Mouse (Mus musculus): ENCODE results near the gene Kcnk1. TPM values are rescaled to one million over a fixed set of nuclear protein-coding genes. Genes with fewer than 3 reads are reported as not detected.

Gene Kcnk1
- polyA plus RNA-seq, 1 experiment from 2014 or later: 45.3 TPM

GRCm38 (mm10) chr8:125960037-125960436, 34.9 kb upstream of the Kcnk1 start:
- Histone ChIP-seq H3K9ac (ENCODE audit: low read depth, low read length) (no peak overlapping the region), H3K27ac (ENCODE audit: low read depth, low read length) (no peak overlapping the region), H3K4me2 (replicated peaks; ENCODE audit: low read depth, low read length) (no peak overlapping the region), H3K36me3 (ENCODE audit: control insufficient read depth, insufficient read depth, low read length) (no peaks in the 10 kb centered on the region), H3K27me3 (ENCODE audit: control insufficient read depth, insufficient read depth, low read length) (peaks cover 10% of the 10 kb centered on the region; the same call in 1 of the 2 replicates), H3K4me1 (ENCODE audit: control insufficient read depth, insufficient read depth, low read length) (no peaks in the 10 kb centered on the region), H3K4me3 (ENCODE audit: low read length) (no peak overlapping the region), H3K9me3 (ENCODE audit: control insufficient read depth, low read length) (peaks cover 12% of the 10 kb centered on the region)
- no peak for ATAC-seq (ENCODE audit: low FRiP score, low TSS enrichment)
- WGBS: 82% methylated on average over 8 of the region's 8 CpGs

GRCm38 (mm10) chr8:125961790-125962189, 33.2 kb upstream of the Kcnk1 start:
- Histone ChIP-seq H3K9me3 (ENCODE audit: control insufficient read depth, low read length) (peaks cover 12% of the 10 kb centered on the region), H3K36me3 (ENCODE audit: control insufficient read depth, insufficient read depth, low read length) (no peaks in the 10 kb centered on the region), H3K27ac (ENCODE audit: low read depth, low read length) (no peak overlapping the region), H3K4me2 (replicated peaks; ENCODE audit: low read depth, low read length) (no peak overlapping the region), H3K27me3 (ENCODE audit: control insufficient read depth, insufficient read depth, low read length) (peaks cover 10% of the 10 kb centered on the region; the same call in 1 of the 2 replicates), H3K9ac (ENCODE audit: low read depth, low read length) (no peak overlapping the region), H3K4me3 (ENCODE audit: low read length) (no peak overlapping the region), H3K4me1 (ENCODE audit: control insufficient read depth, insufficient read depth, low read length) (no peaks in the 10 kb centered on the region)
- ATAC-seq (ENCODE audit: low FRiP score, low TSS enrichment): no peak
- 93% methylated on average over 6 of the region's 6 CpGs for WGBS

- peaks cover 10% of the 10 kb centered on the region; the same call in 1 of the 2 replicates for H3K27me3 ChIP-seq (ENCODE audit: control insufficient read depth, insufficient read depth, low read length)
- H3K27ac ChIP-seq (ENCODE audit: low read depth, low read length): no peak overlapping the region
- H3K4me1 ChIP-seq (ENCODE audit: control insufficient read depth, insufficient read depth, low read length): no peaks in the 10 kb centered on the region
- WGBS: 8% methylated on average over 11 of the region's 11 CpGs
- H3K36me3 ChIP-seq (ENCODE audit: control insufficient read depth, insufficient read depth, low read length): no peaks in the 10 kb centered on the region
- peak overlapping the region; percentile 8; the same call in 1 of the 2 replicates for H3K4me3 ChIP-seq (ENCODE audit: low read length)
- no peak overlapping the region for H3K9ac ChIP-seq (ENCODE audit: low read depth, low read length)
- H3K4me2 ChIP-seq (replicated peaks; ENCODE audit: low read depth, low read length): peak overlapping the region; percentile 31
- H3K9me3 ChIP-seq (ENCODE audit: control insufficient read depth, low read length): peaks cover 12% of the 10 kb centered on the region
- no peak for ATAC-seq (ENCODE audit: low FRiP score, low TSS enrichment)
These were observed 31.2 kb upstream of the Kcnk1 start for GRCm38 (mm10) chr8:125963807-125964211.

GRCm38 (mm10) chr8:125971336-125971735, 23.6 kb upstream of the Kcnk1 start:
- Histone ChIP-seq H3K9me3 (ENCODE audit: control insufficient read depth, low read length) (no peaks in the 10 kb centered on the region), H3K4me2 (replicated peaks; ENCODE audit: low read depth, low read length) (no peak overlapping the region), H3K36me3 (ENCODE audit: control insufficient read depth, insufficient read depth, low read length) (no peaks in the 10 kb centered on the region), H3K27me3 (ENCODE audit: control insufficient read depth, insufficient read depth, low read length) (no peaks in the 10 kb centered on the region), H3K9ac (ENCODE audit: low read depth, low read length) (no peak overlapping the region), H3K27ac (ENCODE audit: low read depth, low read length) (no peak overlapping the region), H3K4me3 (ENCODE audit: low read length) (no peak overlapping the region), H3K4me1 (ENCODE audit: control insufficient read depth, insufficient read depth, low read length) (no peaks in the 10 kb centered on the region)
- ATAC-seq (ENCODE audit: low FRiP score, low TSS enrichment): no peak
- whole genome bisulfite sequencing: 36% methylated on average over 3 of the region's 3 CpGs

GRCm38 (mm10) chr8:125975981-125976380, 19.0 kb upstream of the Kcnk1 start:
- Histone ChIP-seq H3K9ac (ENCODE audit: low read depth, low read length) (no peak overlapping the region), H3K27ac (ENCODE audit: low read depth, low read length) (no peak overlapping the region), H3K27me3 (ENCODE audit: control insufficient read depth, insufficient read depth, low read length) (no peaks in the 10 kb centered on the region), H3K9me3 (ENCODE audit: control insufficient read depth, low read length) (no peaks in the 10 kb centered on the region), H3K4me2 (replicated peaks; ENCODE audit: low read depth, low read length) (no peak overlapping the region), H3K4me3 (ENCODE audit: low read length) (no peak overlapping the region), H3K36me3 (ENCODE audit: control insufficient read depth, insufficient read depth, low read length) (no peaks in the 10 kb centered on the region), H3K4me1 (ENCODE audit: control insufficient read depth, insufficient read depth, low read length) (no peaks in the 10 kb centered on the region)
- WGBS: 85% methylated on average over 4 of the region's 4 CpGs
- no peak for ATAC-seq (ENCODE audit: low FRiP score, low TSS enrichment)

GRCm38 (mm10) chr8:125980826-125981225, 14.1 kb upstream of the Kcnk1 start:
- H3K9ac ChIP-seq (ENCODE audit: low read depth, low read length): no peak overlapping the region
- H3K36me3 ChIP-seq (ENCODE audit: control insufficient read depth, insufficient read depth, low read length): no peaks in the 10 kb centered on the region
- no peaks in the 10 kb centered on the region for H3K9me3 ChIP-seq (ENCODE audit: control insufficient read depth, low read length)
- H3K4me1 ChIP-seq (ENCODE audit: control insufficient read depth, insufficient read depth, low read length): no peaks in the 10 kb centered on the region
- WGBS: 35% methylated on average over 6 of the region's 6 CpGs
- H3K27me3 ChIP-seq (ENCODE audit: control insufficient read depth, insufficient read depth, low read length): no peaks in the 10 kb centered on the region
- H3K27ac ChIP-seq (ENCODE audit: low read depth, low read length): no peak overlapping the region
- H3K4me3 ChIP-seq (ENCODE audit: low read length): no peak overlapping the region
- no peak overlapping the region for H3K4me2 ChIP-seq (replicated peaks; ENCODE audit: low read depth, low read length)
- ATAC-seq (ENCODE audit: low FRiP score, low TSS enrichment): no peak

- no peaks in the 10 kb centered on the region for H3K27me3 ChIP-seq (ENCODE audit: control insufficient read depth, insufficient read depth, low read length)
- no peak overlapping the region for H3K9ac ChIP-seq (ENCODE audit: low read depth, low read length)
- H3K9me3 ChIP-seq (ENCODE audit: control insufficient read depth, low read length): no peaks in the 10 kb centered on the region
- H3K27ac ChIP-seq (ENCODE audit: low read depth, low read length): no peak overlapping the region
- H3K4me3 ChIP-seq (ENCODE audit: low read length): no peak overlapping the region
- 71% methylated on average over 3 of the region's 3 CpGs for WGBS
- no peak for ATAC-seq (ENCODE audit: low FRiP score, low TSS enrichment)
- no peak overlapping the region for H3K4me2 ChIP-seq (replicated peaks; ENCODE audit: low read depth, low read length)
- H3K36me3 ChIP-seq (ENCODE audit: control insufficient read depth, insufficient read depth, low read length): no peaks in the 10 kb centered on the region
- H3K4me1 ChIP-seq (ENCODE audit: control insufficient read depth, insufficient read depth, low read length): no peaks in the 10 kb centered on the region
These were observed 11.5 kb upstream of the Kcnk1 start for GRCm38 (mm10) chr8:125983515-125983914.

GRCm38 (mm10) chr8:125984140-125984539, 10.8 kb upstream of the Kcnk1 start:
- H3K4me3 ChIP-seq (ENCODE audit: low read length): no peak overlapping the region
- no peaks in the 10 kb centered on the region for H3K9me3 ChIP-seq (ENCODE audit: control insufficient read depth, low read length)
- H3K36me3 ChIP-seq (ENCODE audit: control insufficient read depth, insufficient read depth, low read length): no peaks in the 10 kb centered on the region
- no peak overlapping the region for H3K4me2 ChIP-seq (replicated peaks; ENCODE audit: low read depth, low read length)
- no peak overlapping the region for H3K9ac ChIP-seq (ENCODE audit: low read depth, low read length)
- no peak overlapping the region for H3K27ac ChIP-seq (ENCODE audit: low read depth, low read length)
- 89% methylated on average over 4 of the region's 4 CpGs for WGBS
- no peaks in the 10 kb centered on the region for H3K4me1 ChIP-seq (ENCODE audit: control insufficient read depth, insufficient read depth, low read length)
- H3K27me3 ChIP-seq (ENCODE audit: control insufficient read depth, insufficient read depth, low read length): no peaks in the 10 kb centered on the region
- no peak for ATAC-seq (ENCODE audit: low FRiP score, low TSS enrichment)

- 96% methylated on average over 2 of the region's 2 CpGs for WGBS
- ATAC-seq (ENCODE audit: low FRiP score, low TSS enrichment): no peak
- no peak overlapping the region for H3K4me2 ChIP-seq (replicated peaks; ENCODE audit: low read depth, low read length)
- no peaks in the 10 kb centered on the region for H3K9me3 ChIP-seq (ENCODE audit: control insufficient read depth, low read length)
- no peaks in the 10 kb centered on the region for H3K27me3 ChIP-seq (ENCODE audit: control insufficient read depth, insufficient read depth, low read length)
- H3K9ac ChIP-seq (ENCODE audit: low read depth, low read length): no peak overlapping the region
- H3K27ac ChIP-seq (ENCODE audit: low read depth, low read length): no peak overlapping the region
- no peaks in the 10 kb centered on the region for H3K36me3 ChIP-seq (ENCODE audit: control insufficient read depth, insufficient read depth, low read length)
- H3K4me3 ChIP-seq (ENCODE audit: low read length): no peak overlapping the region
- no peaks in the 10 kb centered on the region for H3K4me1 ChIP-seq (ENCODE audit: control insufficient read depth, insufficient read depth, low read length)
These were observed 9.6 kb upstream of the Kcnk1 start for GRCm38 (mm10) chr8:125985364-125985763.
